Mouse (Mus musculus) ES-E14 (cell line): Measurements from ENCODE around the gene Cuta.
A peak's percentile ranks its signal among the peaks of the same experiment; 100 is the strongest.

ENCODE experiments used
- CHD2 ChIP-seq: IDR thresholded peaks from 2 replicates; pipeline ENCODE4 v1.6.1; 2014; ENCODE audit warnings: mild to moderate bottlenecking, low read depth, low read length, inconsistent platforms
- MAFK ChIP-seq: IDR thresholded peaks from 2 replicates; pipeline ENCODE4 v1.6.1; 2014; ENCODE audit warnings: mild to moderate bottlenecking, low read depth, low read length, inconsistent platforms; ENCODE audit not compliant: insufficient read depth
- ZC3H11A ChIP-seq: IDR thresholded peaks from 2 replicates; pipeline ENCODE4 v1.6.1; 2012; ENCODE audit warnings: low read depth, mild to moderate bottlenecking, inconsistent platforms, low read length, borderline replicate concordance
- ZNF384 ChIP-seq: IDR thresholded peaks from 2 replicates; pipeline ENCODE4 v1.6.1; 2012; ENCODE audit warnings: low read depth, low read length, inconsistent platforms

DNA sequence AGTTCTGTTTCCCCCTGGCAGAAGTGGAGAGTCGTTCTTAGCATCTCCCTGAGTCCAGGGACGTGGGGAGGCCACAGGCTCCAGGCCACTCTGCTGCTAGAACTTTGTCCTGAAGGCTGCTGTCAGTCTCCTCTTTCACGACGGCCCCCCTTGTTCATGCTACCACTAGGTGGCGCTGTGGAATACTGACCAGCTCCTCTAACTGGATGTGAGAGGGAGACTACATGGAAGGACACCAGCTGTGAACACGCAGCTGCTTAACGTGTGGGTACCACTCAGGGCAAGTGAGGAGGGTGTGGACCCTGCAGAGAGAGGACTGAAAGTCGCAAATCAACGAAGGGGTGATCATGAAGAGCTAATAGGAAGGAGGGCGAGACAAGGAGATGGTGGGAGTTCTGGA lies 43.8 kb downstream of the Cuta start:
- TF ChIP-seq CHD2 = no peak
- 0 out of 2 replicates have a peak, but pooled peaks have one; percentile 18 for TF ChIP-seq ZC3H11A
- no peak for TF ChIP-seq MAFK
- no peak for TF ChIP-seq ZNF384
